Mouse (Mus musculus): ENCODE results near the gene Nwd1. TPM values are rescaled to one million over a fixed set of nuclear protein-coding genes. Genes with fewer than 3 reads are reported as not detected.

Nwd1 gene
- polyA plus RNA-seq (2012) = 4.0 and 4.7 TPM in 2 replicates

DNA sequence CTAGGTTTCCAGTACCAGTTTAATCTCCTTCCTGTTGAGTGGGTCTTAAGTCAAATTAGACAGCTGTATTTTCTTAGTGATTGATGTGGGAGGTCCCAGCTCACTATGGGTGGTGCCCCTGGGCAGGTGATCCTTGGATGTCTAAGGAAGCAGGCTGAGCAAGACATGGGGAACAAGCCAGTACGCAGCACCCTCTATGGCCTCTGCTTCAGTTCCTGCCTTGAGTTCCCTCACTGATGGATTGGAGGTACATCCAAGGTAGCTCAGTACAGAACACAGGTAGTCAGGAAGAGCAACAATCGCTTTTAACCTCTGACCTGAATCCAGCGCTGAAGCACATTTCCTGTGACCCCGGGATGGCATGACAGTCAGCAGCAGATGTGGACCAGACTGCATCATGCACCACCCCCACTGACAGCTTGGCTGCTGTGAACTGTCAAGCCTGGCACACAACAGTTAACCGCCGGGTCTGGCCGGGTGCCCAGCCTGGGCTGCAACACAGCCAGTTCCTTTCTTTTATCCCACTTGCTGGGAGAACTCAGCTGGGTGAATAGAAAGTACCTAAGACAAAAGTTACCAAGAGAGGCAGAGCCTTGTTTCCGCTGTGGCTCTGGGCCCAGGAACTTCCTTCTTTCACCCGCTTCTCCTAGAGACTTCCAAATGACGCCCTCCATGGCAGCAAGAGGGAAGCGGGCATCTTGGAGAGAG lies at the start of gene Nwd1:
Gene Nwd1, plus strand, starts transcription at position 652 of the 708 bp plus-strand sequence.

DNA sequence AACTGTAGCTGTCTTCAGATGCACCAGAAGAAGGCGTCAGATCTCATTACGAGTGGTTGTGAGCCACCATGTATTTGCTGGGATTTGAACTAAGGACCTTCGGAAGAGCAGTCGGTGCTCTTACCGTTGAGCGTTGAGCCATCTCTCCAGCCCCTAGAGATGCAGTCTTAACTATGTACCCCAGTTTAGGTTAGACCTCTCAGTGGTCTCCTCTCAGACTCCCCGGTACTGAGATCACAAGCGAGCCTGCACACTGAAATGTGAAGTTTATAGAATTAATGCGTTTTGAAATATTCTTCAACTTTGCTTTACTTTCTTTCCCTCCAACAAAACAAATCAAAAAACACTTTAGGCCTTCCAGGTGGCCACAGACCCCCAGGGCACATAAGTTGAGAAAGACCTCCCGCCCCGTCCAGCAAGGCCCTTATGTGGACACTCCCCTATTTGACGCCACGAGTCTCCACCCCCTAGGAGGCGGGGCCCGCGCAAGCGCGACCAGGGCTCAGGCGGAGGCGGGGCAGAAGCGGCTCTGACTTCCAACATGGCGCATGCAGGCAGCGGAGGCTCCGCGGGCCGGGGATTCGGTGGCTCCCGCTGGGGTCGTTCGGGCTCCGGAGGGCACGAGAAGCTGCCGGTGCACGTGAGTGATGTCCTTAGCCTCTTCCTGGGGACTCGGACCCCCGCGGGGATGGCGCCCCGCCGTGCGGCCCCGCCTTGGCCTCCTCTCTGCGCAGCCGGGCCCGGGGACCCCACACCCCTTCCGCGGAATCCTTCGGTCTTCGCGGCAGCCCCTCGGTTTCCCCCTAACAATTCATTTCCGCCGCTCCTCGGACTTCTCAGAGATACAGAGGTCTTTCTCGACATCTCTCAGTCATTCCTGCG lies 76.5 kb downstream of the Nwd1 start, which contains the start of gene Sin3b:
Gene Sin3b, plus strand, starts transcription at position 517 of the 882 bp plus-strand sequence.

GRCm38 (mm10) chr8:72761322-72762051 lies 115.0 kb downstream of the Nwd1 start, which contains the start of gene F2rl3:
F2rl3 (plus strand) TSS chr8:72761880.

Other genes starting within 250 kb of the Nwd1 start
- gene Eps15l1, start 225.3 kb upstream of the Nwd1 start, polyA plus RNA-seq (2012) = 17.5 and 21.0 TPM in 2 replicates
- gene Calr3, start 202.8 kb upstream of the Nwd1 start, polyA plus RNA-seq (2012) = 0.35 TPM in 1 of 2 replicates, not detected in the other
- 1.7 and 2.5 TPM in 2 replicates for gene 1700030K09Rik, start 202.8 kb upstream of the Nwd1 start, polyA plus RNA-seq (2012)
- gene Cherp, start 171.5 kb upstream of the Nwd1 start, polyA plus RNA-seq (2012) = 255 and 295 TPM in 2 replicates
- gene Slc35e1, start 154.1 kb upstream of the Nwd1 start, polyA plus RNA-seq (2012) = 11.7 and 12.9 TPM in 2 replicates
- gene Med26, start 98.4 kb upstream of the Nwd1 start, polyA plus RNA-seq (2012) = 60.3 and 74.1 TPM in 2 replicates
- 19.9 and 21.5 TPM in 2 replicates for gene Smim7, start 75.6 kb upstream of the Nwd1 start, polyA plus RNA-seq (2012)
- 1.3 TPM in 2 replicates for gene Tmem38a, start 74.7 kb upstream of the Nwd1 start, polyA plus RNA-seq (2012)
- 43.0 and 55.1 TPM in 2 replicates for gene Sin3b, start 76.6 kb downstream of the Nwd1 start, polyA plus RNA-seq (2012)
- gene F2rl3, start 115.2 kb downstream of the Nwd1 start, polyA plus RNA-seq (2012) = 8.2 and 10.5 TPM in 2 replicates

Measured in megakaryocyte-erythroid progenitor cell, adult 5 weeks (primary cell).